15 mouse cellular contexts compared by ENCODE assay signal in genomic region chr1:188136126-188136525, GRCm38 (mm10).
DNase-seq lines count a peak whose midpoint lies in the region; ATAC-seq and TF ChIP-seq lines count a peak whose summit lies in the region.
"Had no signal": no experiment of that assay in that cellular context is flagged by ENCODE, and none has a peak within 500 bp of the region (broad histone marks: within the 10 kb centered on the region; RNA-seq: fewer than 3 reads in every experiment).

No protein-coding gene starts in this region.

- no peak for TF ChIP-seq CTCF in gastrocnemius, adult 2 months (IDR thresholded peaks at IDR 0.05)

- DNase-seq in gastrocnemius, adult 2 months, result peak; percentile 21
- DNase-seq in gastrocnemius, postnatal 36 days, result no peak
- peak; percentile 51 for DNase-seq in left cerebral cortex, postnatal 4 days
- no peak for DNase-seq in left cerebral cortex, postnatal 14 days (ENCODE audit: low spot score in 2 of 2)
- DNase-seq in lung, postnatal 36 days, result peak; percentile 22
- no peak for DNase-seq in neural tube, embryonic 10.5 days (ENCODE audit: extremely low spot score, low spot score)
- DNase-seq: cerebellum, adult 18-20 months; liver, embryonic 13.5 days; retina, postnatal 1 day; thymus, postnatal 14 days had no signal

- H3K9me3 ChIP-seq in lung, embryonic 16.5 days (ENCODE audit: control insufficient read depth, low read length), result no peaks in the 10 kb centered on the region
- H3K9me3 ChIP-seq: heart, embryonic 13.5 days; liver, embryonic 13.5 days; stomach, embryonic 15.5 days had no signal

- no peaks in the 10 kb centered on the region for H3K36me3 ChIP-seq in lung, embryonic 16.5 days (ENCODE audit: control insufficient read depth, insufficient read depth, low read length)
- H3K36me3 ChIP-seq: liver, embryonic 13.5 days; stomach, embryonic 15.5 days had no signal

- peak; percentile 76 for ATAC-seq in lung, embryonic 16.5 days (ENCODE audit: low read depth)
- ATAC-seq: CD4-positive, CD25-positive, alpha-beta regulatory T cell, adult 4 months; forebrain, embryonic 14.5 days had no signal

- no peaks in the 10 kb centered on the region for H3K27me3 ChIP-seq in lung, embryonic 16.5 days (ENCODE audit: control insufficient read depth, insufficient read depth, low read depth, low read length)
- H3K27me3 ChIP-seq: heart, embryonic 13.5 days; liver, embryonic 13.5 days; stomach, embryonic 15.5 days had no signal

- intact Hi-C loops in gastrocnemius, adult 2 months (cut with DNase I), result no loop called here
- intact Hi-C loops in gastrocnemius, postnatal 36 days (cut with DNase I), result no loop called here
- intact Hi-C loops in left cerebral cortex, postnatal 4 days (cut with DNase I), result no loop called here
- intact Hi-C loops in left cerebral cortex, postnatal 14 days (cut with DNase I), result no loop called here

- H3K9ac ChIP-seq in lung, embryonic 16.5 days (ENCODE audit: low read length), result no peak overlapping the region
- H3K9ac ChIP-seq: heart, embryonic 13.5 days; liver, embryonic 13.5 days; stomach, embryonic 15.5 days had no signal

- peaks cover 5% of the 10 kb centered on the region; the same call in 1 of the 2 replicates for H3K4me1 ChIP-seq in lung, embryonic 16.5 days (replicated peaks; ENCODE audit: control insufficient read depth, insufficient read depth, low read length)
- H3K4me1 ChIP-seq: liver, embryonic 13.5 days; stomach, embryonic 15.5 days had no signal

- no peak overlapping the region for H3K4me3 ChIP-seq in gastrocnemius, adult 2 months
- no peak overlapping the region for H3K4me3 ChIP-seq in lung, embryonic 16.5 days (ENCODE audit: low read length)
- H3K4me3 ChIP-seq: heart, embryonic 13.5 days; liver, embryonic 13.5 days; stomach, embryonic 15.5 days had no signal

- no peak overlapping the region for H3K27ac ChIP-seq in gastrocnemius, adult 2 months
- no peak overlapping the region for H3K27ac ChIP-seq in lung, embryonic 16.5 days (ENCODE audit: low read length)
- H3K27ac ChIP-seq: heart, embryonic 13.5 days; liver, embryonic 13.5 days; stomach, embryonic 15.5 days had no signal

- H3K4me2 ChIP-seq in lung, embryonic 16.5 days (ENCODE audit: low read depth, low read length), result no peak overlapping the region
- H3K4me2 ChIP-seq: heart, embryonic 13.5 days; liver, embryonic 13.5 days; stomach, embryonic 15.5 days had no signal

- WGBS in lung, embryonic 16.5 days, result 39% methylated on average over 5 of the region's 5 CpGs

Comparison
In these comparisons a context has a peak if more than half of its experiments do, and no peak if none do; other contexts are left out.
1. DNase-seq: peak in gastrocnemius, adult 2 months (single experiment), left cerebral cortex, postnatal 4 days (single experiment) and lung, postnatal 36 days (single experiment); none in gastrocnemius, postnatal 36 days (0 of 2), left cerebral cortex, postnatal 14 days (0 of 2) and neural tube, embryonic 10.5 days (single experiment).